Mouse (Mus musculus) neural tube, embryonic 15.5 days (tissue): Measurements from ENCODE around the gene Reln. TPM values are rescaled to one million over a fixed set of nuclear protein-coding genes. Genes with fewer than 3 reads are reported as not detected.
A peak's percentile ranks its signal among the peaks of the same experiment; 100 is the strongest.

Source experiments
- ATAC-seq: fragments of 200-750 bp; cut with Nextera tagmentation; 2 replicates; pipeline ENCODE4 v1.8.0; 2017; ENCODE audit warnings: mild to moderate bottlenecking, moderate TSS enrichment, moderate library complexity; ENCODE audit not compliant: low FRiP score
- H3K27ac ChIP-seq: fragments of 300-500 bp; sonication (generic); replicated peaks from 2 replicates; pipeline ENCODE4 v1.5.1; 2015; ENCODE audit warnings: mild to moderate bottlenecking, inconsistent platforms
- H3K27me3 ChIP-seq: fragments of 300-500 bp; sonication (generic); replicated peaks from 2 replicates; pipeline ENCODE4 v1.6.1; 2015; ENCODE audit warnings: inconsistent platforms
- H3K36me3 ChIP-seq: fragments of 300-500 bp; sonication (generic); 2 replicates; pipeline ENCODE4 v1.6.1; 2015; ENCODE audit warnings: inconsistent platforms
- H3K4me1 ChIP-seq: fragments of 300-500 bp; sonication (generic); 2 replicates; pipeline ENCODE4 v1.6.1; 2015; ENCODE audit warnings: inconsistent platforms
- H3K4me2 ChIP-seq: fragments of 300-500 bp; sonication (generic); 2 replicates; pipeline ENCODE4 v1.6.1; 2015; ENCODE audit warnings: inconsistent platforms, mild to moderate bottlenecking, moderate library complexity
- H3K4me3 ChIP-seq: fragments of 300-500 bp; sonication (generic); replicated peaks from 2 replicates; pipeline ENCODE4 v1.5.1; 2015; ENCODE audit warnings: mild to moderate bottlenecking, inconsistent platforms
- H3K9ac ChIP-seq: fragments of 300-500 bp; sonication (generic); replicated peaks from 2 replicates; pipeline ENCODE4 v1.6.1; 2015; ENCODE audit warnings: mild to moderate bottlenecking, inconsistent platforms
- H3K9me3 ChIP-seq: fragments of 300-500 bp; sonication (generic); replicated peaks from 2 replicates; pipeline ENCODE4 v1.6.1; 2016; ENCODE audit warnings: inconsistent platforms
- WGBS: fragments of 180-500 bp; shearing (Covaris S2); methylation state at CpG from one replicate; pipeline ENCODE4 v1.1.7; 2015; ENCODE audit warnings: mixed read lengths; 5-methylcytosine and 5-hydroxymethylcytosine counted together
- polyA plus RNA-seq: library from polyadenylated mRNA; unstranded; fragments of >200 nt; fragmentation: Nextera tagmentation; extraction: Ambion mirVana; gene quantifications from 2 replicates; pipeline ENCODE4 v1.2.1, GENCODE M21; 2015

The Reln gene
- polyA plus RNA-seq, 1 experiment from 2014 or later: 50.0 TPM

DNA sequence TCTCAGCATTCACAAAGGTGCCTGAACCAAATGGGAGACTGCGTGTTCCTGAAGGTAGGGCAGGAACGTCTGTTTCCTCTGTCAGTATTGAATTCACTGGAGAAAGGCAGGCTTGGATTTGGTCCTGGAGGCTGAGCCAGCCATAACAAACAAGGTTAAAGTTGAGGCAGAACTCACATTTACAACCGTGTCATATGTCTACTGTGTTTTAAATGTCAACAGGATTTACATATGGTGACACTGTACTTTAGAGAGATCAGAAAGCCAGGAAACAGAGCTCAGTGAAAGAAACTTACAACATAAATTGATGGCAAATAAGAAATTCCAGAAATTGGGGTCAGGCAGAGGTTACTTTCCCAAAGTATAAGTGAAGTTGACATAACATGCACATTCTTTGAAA lies 9.1 kb downstream of the Reln start:
- WGBS: 73% methylated on average over 3 of the region's 3 CpGs

DNA sequence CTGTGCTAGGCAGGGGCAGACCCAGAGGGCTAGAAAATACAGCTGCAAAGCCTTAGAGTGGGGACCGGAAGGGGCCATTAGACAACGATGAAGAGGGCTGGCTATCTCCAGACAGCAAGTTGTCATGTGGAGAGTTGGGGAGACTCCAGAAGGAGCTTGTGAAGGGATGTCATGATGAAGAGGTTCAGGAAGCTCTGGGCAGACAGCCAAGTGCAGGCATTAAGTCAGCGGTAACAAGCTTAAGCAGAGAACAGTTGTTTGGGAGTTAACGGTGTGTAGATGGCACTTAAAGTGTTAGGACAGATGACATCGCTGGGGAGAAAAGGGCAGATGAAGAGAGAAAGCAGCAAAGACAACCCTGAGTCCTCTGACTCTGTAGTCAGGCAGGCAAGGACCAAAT lies 13.7 kb downstream of the Reln start:
- H3K4me3 ChIP-seq: no peak overlapping the region
- H3K9me3 ChIP-seq: 0 out of 2 replicates have a peak, but pooled peaks cover 4% of the 10 kb centered on the region
- no peaks in the 10 kb centered on the region for H3K27me3 ChIP-seq
- H3K4me2 ChIP-seq: no peak overlapping the region
- WGBS: 40% methylated on average over 5 of the region's 5 CpGs
- 0 out of 2 replicates have a peak, but pooled peaks have one; percentile 31 for ATAC-seq
- peaks cover 10% of the 10 kb centered on the region for H3K4me1 ChIP-seq
- H3K9ac ChIP-seq: no peak overlapping the region
- H3K27ac ChIP-seq: no peak overlapping the region
- H3K36me3 ChIP-seq: no peaks in the 10 kb centered on the region

More for the DNA sequence above, 9.1 kb downstream of the Reln start:
- no peak overlapping the region for H3K27ac ChIP-seq
- no peak overlapping the region for H3K4me3 ChIP-seq
- no peaks in the 10 kb centered on the region for H3K27me3 ChIP-seq
- H3K9me3 ChIP-seq: 0 out of 2 replicates have a peak, but pooled peaks cover 4% of the 10 kb centered on the region
- peaks cover 9% of the 10 kb centered on the region for H3K4me1 ChIP-seq
- H3K9ac ChIP-seq: no peak overlapping the region
- no peaks in the 10 kb centered on the region for H3K36me3 ChIP-seq
- H3K4me2 ChIP-seq: no peak overlapping the region
- ATAC-seq: no peak

- Histone ChIP-seq H3K27me3 (no peaks in the 10 kb centered on the region), H3K9ac (no peak overlapping the region), H3K9me3 (0 out of 2 replicates have a peak, but pooled peaks cover 2% of the 10 kb centered on the region), H3K36me3 (no peaks in the 10 kb centered on the region), H3K27ac (no peak overlapping the region), H3K4me2 (no peak overlapping the region), H3K4me3 (no peak overlapping the region), H3K4me1 (peaks cover 10% of the 10 kb centered on the region)
- no peak for ATAC-seq
- 88% methylated on average over 8 of the region's 8 CpGs for WGBS
Measured at GRCm38 (mm10) chr5:22328431-22329359, 15.8 kb downstream of the Reln start.

DNA sequence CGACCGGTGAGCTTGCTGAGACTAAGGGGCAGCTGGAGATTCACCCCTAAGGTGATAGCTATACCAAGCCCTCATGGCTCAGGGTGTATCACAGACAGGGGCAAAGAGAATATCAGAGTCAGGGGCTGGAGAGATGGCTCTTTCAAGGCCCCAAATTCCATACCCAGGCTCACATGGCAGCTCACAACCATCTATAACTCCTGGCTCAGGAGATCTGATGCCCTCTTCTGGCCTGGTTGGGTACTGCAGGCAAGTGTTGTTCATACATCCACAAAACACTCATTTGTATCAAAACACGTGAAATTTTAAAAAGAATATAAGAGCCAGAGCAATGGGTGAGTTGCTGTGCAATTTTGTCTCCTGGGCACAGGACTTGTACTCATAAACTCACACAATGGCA lies 17.3 kb downstream of the Reln start:
- Histone ChIP-seq H3K4me1 (peaks cover 10% of the 10 kb centered on the region), H3K9ac (no peak overlapping the region), H3K4me2 (no peak overlapping the region), H3K27ac (no peak overlapping the region), H3K4me3 (no peak overlapping the region), H3K36me3 (no peaks in the 10 kb centered on the region), H3K9me3 (no peaks in the 10 kb centered on the region), H3K27me3 (no peaks in the 10 kb centered on the region)
- WGBS: 85% methylated on average over 3 of the region's 3 CpGs
- no peak for ATAC-seq

GRCm38 (mm10) chr5:22323801-22324200 lies 20.7 kb downstream of the Reln start:
- no peak for ATAC-seq
- H3K4me1 ChIP-seq: no peaks in the 10 kb centered on the region; the same call in 1 of the 2 replicates
- no peak overlapping the region for H3K4me3 ChIP-seq
- no peaks in the 10 kb centered on the region for H3K9me3 ChIP-seq
- no peak overlapping the region for H3K4me2 ChIP-seq
- WGBS: 89% methylated on average over 1 of the region's 1 CpGs
- H3K36me3 ChIP-seq: no peaks in the 10 kb centered on the region
- no peak overlapping the region for H3K9ac ChIP-seq
- H3K27ac ChIP-seq: no peak overlapping the region
- H3K27me3 ChIP-seq: no peaks in the 10 kb centered on the region

- H3K27ac ChIP-seq: no peak overlapping the region
- no peak for ATAC-seq
- H3K27me3 ChIP-seq: no peaks in the 10 kb centered on the region
- H3K9ac ChIP-seq: no peak overlapping the region
- H3K4me2 ChIP-seq: no peak overlapping the region
- H3K4me3 ChIP-seq: no peak overlapping the region
- H3K9me3 ChIP-seq: no peaks in the 10 kb centered on the region
- 98% methylated on average over 1 of the region's 1 CpGs for WGBS
- H3K4me1 ChIP-seq: no peaks in the 10 kb centered on the region
- no peaks in the 10 kb centered on the region for H3K36me3 ChIP-seq
Measured at GRCm38 (mm10) chr5:22317807-22318206, 26.7 kb downstream of the Reln start.

- Histone ChIP-seq H3K9ac (no peak overlapping the region), H3K27me3 (no peaks in the 10 kb centered on the region), H3K4me2 (no peak overlapping the region), H3K9me3 (no peaks in the 10 kb centered on the region), H3K4me1 (no peaks in the 10 kb centered on the region), H3K27ac (no peak overlapping the region), H3K4me3 (no peak overlapping the region), H3K36me3 (no peaks in the 10 kb centered on the region)
- ATAC-seq: no peak
- 93% methylated on average over 7 of the region's 7 CpGs for WGBS
Measured at GRCm38 (mm10) chr5:22316471-22316870, 28.0 kb downstream of the Reln start.

DNA sequence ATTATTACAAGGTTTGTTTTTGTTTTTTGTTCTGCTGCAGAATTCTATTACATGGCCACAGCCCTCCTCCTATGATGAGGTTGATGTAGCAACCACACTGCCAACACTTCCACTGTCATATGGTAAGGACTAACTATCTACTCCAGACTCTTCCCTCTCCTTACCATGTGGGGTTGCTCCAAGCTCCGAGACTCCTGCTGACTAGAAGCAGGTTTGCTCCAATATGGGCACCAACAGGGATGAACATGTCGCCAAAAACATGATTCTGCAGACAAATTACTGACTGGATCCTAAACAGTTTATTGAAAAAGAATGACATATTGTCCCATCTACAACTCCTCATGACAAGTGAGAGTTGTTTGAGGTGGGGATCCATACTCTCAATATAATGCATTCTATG lies 28.5 kb downstream of the Reln start:
- ATAC-seq: no peak
- 87% methylated on average over 2 of the region's 2 CpGs for WGBS
- no peak overlapping the region for H3K4me3 ChIP-seq

DNA sequence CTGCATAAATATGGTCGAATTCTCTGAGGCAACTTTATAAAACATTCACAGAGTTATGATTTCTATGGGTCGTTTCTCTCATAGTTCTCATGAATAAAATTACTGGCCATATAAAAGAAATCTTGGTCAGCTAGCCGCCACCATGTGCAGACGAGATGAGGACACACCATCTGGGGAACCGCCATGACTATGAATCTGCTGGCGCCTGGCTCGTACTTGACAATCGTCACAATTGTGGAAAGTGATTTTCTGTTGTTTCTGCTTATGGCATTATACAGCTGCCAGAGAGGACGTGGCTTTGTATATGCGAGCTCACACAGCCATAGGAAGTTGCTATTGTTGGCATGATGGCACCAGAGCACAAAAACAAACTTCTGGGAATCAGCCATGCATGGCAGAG lies 31.5 kb downstream of the Reln start:
- ATAC-seq: no peak
- H3K36me3 ChIP-seq: no peaks in the 10 kb centered on the region
- H3K4me3 ChIP-seq: no peak overlapping the region
- H3K4me2 ChIP-seq: no peak overlapping the region
- no peak overlapping the region for H3K9ac ChIP-seq
- H3K4me1 ChIP-seq: 0 out of 2 replicates have a peak, but pooled peaks cover 5% of the 10 kb centered on the region
- no peaks in the 10 kb centered on the region for H3K9me3 ChIP-seq
- no peak overlapping the region for H3K27ac ChIP-seq
- WGBS: 64% methylated on average over 10 of the region's 10 CpGs
- H3K27me3 ChIP-seq: no peaks in the 10 kb centered on the region

More for the DNA sequence above, 28.5 kb downstream of the Reln start:
- no peak overlapping the region for H3K4me2 ChIP-seq
- no peaks in the 10 kb centered on the region for H3K36me3 ChIP-seq
- no peak overlapping the region for H3K9ac ChIP-seq
- no peaks in the 10 kb centered on the region for H3K9me3 ChIP-seq
- no peak overlapping the region for H3K27ac ChIP-seq
- H3K27me3 ChIP-seq: no peaks in the 10 kb centered on the region
- H3K4me1 ChIP-seq: no peaks in the 10 kb centered on the region

DNA sequence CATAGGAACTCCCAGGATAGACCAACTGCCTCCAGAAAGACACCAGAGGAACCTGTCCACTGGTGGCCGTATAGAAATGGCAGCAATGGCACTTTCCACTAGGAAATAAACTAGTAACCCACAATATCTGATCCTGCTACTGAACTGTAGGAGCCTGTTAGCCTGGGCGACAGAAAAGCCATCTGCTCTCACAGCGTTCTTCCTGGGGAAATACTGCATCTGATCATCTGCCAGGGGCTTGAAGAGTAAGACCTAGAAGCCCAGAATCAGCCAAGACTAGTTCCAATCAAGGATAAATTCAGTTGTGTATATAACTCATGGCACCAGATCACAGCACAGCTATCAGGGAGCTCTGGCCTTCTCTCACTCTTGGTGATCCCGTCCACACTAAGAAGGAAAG lies 33.5 kb downstream of the Reln start:
- H3K9ac ChIP-seq: no peak overlapping the region
- WGBS: 94% methylated on average over 4 of the region's 4 CpGs
- H3K4me3 ChIP-seq: no peak overlapping the region
- H3K4me1 ChIP-seq: 0 out of 2 replicates have a peak, but pooled peaks cover 5% of the 10 kb centered on the region
- H3K36me3 ChIP-seq: no peaks in the 10 kb centered on the region
- no peak for ATAC-seq
- H3K27ac ChIP-seq: no peak overlapping the region
- H3K27me3 ChIP-seq: no peaks in the 10 kb centered on the region
- no peaks in the 10 kb centered on the region for H3K9me3 ChIP-seq
- H3K4me2 ChIP-seq: no peak overlapping the region

GRCm38 (mm10) chr5:22309001-22309400 lies 35.5 kb downstream of the Reln start:
- 0 out of 2 replicates have a peak, but pooled peaks cover 5% of the 10 kb centered on the region for H3K4me1 ChIP-seq
- H3K4me2 ChIP-seq: no peak overlapping the region
- WGBS: 18% methylated on average over 2 of the region's 2 CpGs
- H3K4me3 ChIP-seq: no peak overlapping the region
- no peaks in the 10 kb centered on the region for H3K36me3 ChIP-seq
- no peak for ATAC-seq
- no peaks in the 10 kb centered on the region for H3K27me3 ChIP-seq
- no peaks in the 10 kb centered on the region for H3K9me3 ChIP-seq
- H3K9ac ChIP-seq: no peak overlapping the region
- H3K27ac ChIP-seq: no peak overlapping the region

DNA sequence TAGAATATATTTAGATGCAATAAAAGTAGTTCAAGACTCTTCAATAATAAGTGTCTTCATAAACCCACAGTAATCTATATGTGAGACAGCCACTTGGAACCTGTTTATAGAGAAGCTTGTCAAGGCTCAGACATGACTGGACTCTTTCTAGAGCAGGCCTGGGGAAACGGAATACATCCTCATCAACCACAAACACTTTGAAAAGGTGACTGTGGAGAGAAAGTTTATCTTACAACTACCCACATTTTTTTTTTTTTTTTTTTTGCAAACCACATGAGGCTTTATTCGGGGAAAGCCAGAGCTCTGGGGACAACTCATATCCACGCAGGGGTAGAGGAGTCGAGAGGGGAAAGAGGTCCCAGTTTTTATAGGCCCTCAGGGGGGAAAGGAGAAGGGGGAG lies 36.6 kb downstream of the Reln start:
- no peak overlapping the region for H3K27ac ChIP-seq
- H3K27me3 ChIP-seq: no peaks in the 10 kb centered on the region
- H3K4me1 ChIP-seq: peaks cover 9% of the 10 kb centered on the region
- no peak overlapping the region for H3K4me2 ChIP-seq
- no peak overlapping the region for H3K4me3 ChIP-seq
- H3K36me3 ChIP-seq: no peaks in the 10 kb centered on the region
- ATAC-seq: no peak
- 79% methylated on average over 4 of the region's 4 CpGs for WGBS
- no peaks in the 10 kb centered on the region for H3K9me3 ChIP-seq
- H3K9ac ChIP-seq: no peak overlapping the region
